Mouse (Mus musculus) ES-Bruce4 (cell line): ENCODE data around the gene Mrrf.

Source experiments
- EP300 ChIP-seq: IDR thresholded peaks from 2 replicates; pipeline ENCODE4 v1.6.1; 2011; ENCODE audit warnings: low read depth, low read length; ENCODE audit not compliant: insufficient read depth
- POLR2A ChIP-seq: IDR thresholded peaks from one replicate; pipeline ENCODE4 v1.8.1; 2011; ENCODE audit warnings: low read length; ENCODE audit not compliant: insufficient read depth

GRCm38 (mm10) chr2:36183278-36183677 is 47.1 kb downstream of the Mrrf start:
- TF ChIP-seq EP300 (no peak), POLR2A (no peak)
